Mouse (Mus musculus): ENCODE measurements at regions not wholly inside any gene's neighbourhood (a gene's known extent, or its start where the extent isn't known, plus 50 kb on each side); places are given as distances from the start of the nearest gene placed in this dataset.

- TF ChIP-seq POLR2A (IDR thresholded peaks at IDR 0.05; ENCODE audit: control insufficient read depth, low read depth, low read length), result no peak
- no peak for TF ChIP-seq CTCF (IDR thresholded peaks at IDR 0.05; ENCODE audit: control insufficient read depth, insufficient read depth, insufficient replicate concordance, low read depth, low read length)
- H3K36me3 ChIP-seq (ENCODE audit: control insufficient read depth, insufficient read depth, low read length), result no peaks in the 10 kb centered on the region
- H3K4me1 ChIP-seq (ENCODE audit: control insufficient read depth, insufficient read depth, low read length), result no peaks in the 10 kb centered on the region
- no peaks in the 10 kb centered on the region for H3K27me3 ChIP-seq (ENCODE audit: control insufficient read depth, insufficient read depth, low read length)
- H3K4me3 ChIP-seq (ENCODE audit: control insufficient read depth, low read depth, low read length), result no peak overlapping the region
- no peak overlapping the region for H3K27ac ChIP-seq (ENCODE audit: control insufficient read depth, insufficient read depth, low read depth, low read length)
Observed at GRCm38 (mm10) chr4:124542696-124543095, 67.9 kb downstream of the 3100002H09Rik start.

GRCm38 (mm10) chr4:124538471-124538870 lies 72.1 kb downstream of the 3100002H09Rik start:
- no peaks in the 10 kb centered on the region for H3K36me3 ChIP-seq (ENCODE audit: control insufficient read depth, insufficient read depth, low read length)
- H3K27me3 ChIP-seq (ENCODE audit: control insufficient read depth, insufficient read depth, low read length), result no peaks in the 10 kb centered on the region
- no peaks in the 10 kb centered on the region for H3K4me1 ChIP-seq (ENCODE audit: control insufficient read depth, insufficient read depth, low read length)
- H3K27ac ChIP-seq (ENCODE audit: control insufficient read depth, insufficient read depth, low read depth, low read length), result no peak overlapping the region
- TF ChIP-seq POLR2A (IDR thresholded peaks at IDR 0.05; ENCODE audit: control insufficient read depth, low read depth, low read length), result no peak
- TF ChIP-seq CTCF (IDR thresholded peaks at IDR 0.05; ENCODE audit: control insufficient read depth, insufficient read depth, insufficient replicate concordance, low read depth, low read length), result no peak
- H3K4me3 ChIP-seq (ENCODE audit: control insufficient read depth, low read depth, low read length), result no peak overlapping the region

GRCm38 (mm10) chr4:124537681-124538080 lies 72.9 kb downstream of the 3100002H09Rik start:
- no peaks in the 10 kb centered on the region for H3K27me3 ChIP-seq (ENCODE audit: control insufficient read depth, insufficient read depth, low read length)

GRCm38 (mm10) chr4:124533614-124534013 lies 77.0 kb downstream of the 3100002H09Rik start:
- no peak for TF ChIP-seq POLR2A (IDR thresholded peaks at IDR 0.05; ENCODE audit: control insufficient read depth, low read depth, low read length)
- no peak for TF ChIP-seq CTCF (IDR thresholded peaks at IDR 0.05; ENCODE audit: control insufficient read depth, insufficient read depth, insufficient replicate concordance, low read depth, low read length)
- Histone ChIP-seq H3K4me1 (ENCODE audit: control insufficient read depth, insufficient read depth, low read length) (no peaks in the 10 kb centered on the region), H3K27ac (ENCODE audit: control insufficient read depth, insufficient read depth, low read depth, low read length) (no peak overlapping the region), H3K27me3 (ENCODE audit: control insufficient read depth, insufficient read depth, low read length) (no peaks in the 10 kb centered on the region), H3K36me3 (ENCODE audit: control insufficient read depth, insufficient read depth, low read length) (no peaks in the 10 kb centered on the region), H3K4me3 (ENCODE audit: control insufficient read depth, low read depth, low read length) (no peak overlapping the region)

More at GRCm38 (mm10) chr4:124537681-124538080, 72.9 kb downstream of the 3100002H09Rik start:
- Histone ChIP-seq H3K4me3 (ENCODE audit: control insufficient read depth, low read depth, low read length) (no peak overlapping the region), H3K36me3 (ENCODE audit: control insufficient read depth, insufficient read depth, low read length) (no peaks in the 10 kb centered on the region), H3K27ac (ENCODE audit: control insufficient read depth, insufficient read depth, low read depth, low read length) (no peak overlapping the region), H3K4me1 (ENCODE audit: control insufficient read depth, insufficient read depth, low read length) (no peaks in the 10 kb centered on the region)
- TF ChIP-seq CTCF (IDR thresholded peaks at IDR 0.05; ENCODE audit: control insufficient read depth, insufficient read depth, insufficient replicate concordance, low read depth, low read length) (no peak), POLR2A (IDR thresholded peaks at IDR 0.05; ENCODE audit: control insufficient read depth, low read depth, low read length) (no peak)

GRCm38 (mm10) chr4:124530596-124530995 lies 80.0 kb downstream of the 3100002H09Rik start:
- no peaks in the 10 kb centered on the region for H3K36me3 ChIP-seq (ENCODE audit: control insufficient read depth, insufficient read depth, low read length)
- TF ChIP-seq CTCF (IDR thresholded peaks at IDR 0.05; ENCODE audit: control insufficient read depth, insufficient read depth, insufficient replicate concordance, low read depth, low read length) (no peak), POLR2A (IDR thresholded peaks at IDR 0.05; ENCODE audit: control insufficient read depth, low read depth, low read length) (no peak)
- no peak overlapping the region for H3K27ac ChIP-seq (ENCODE audit: control insufficient read depth, insufficient read depth, low read depth, low read length)
- no peak overlapping the region for H3K4me3 ChIP-seq (ENCODE audit: control insufficient read depth, low read depth, low read length)
- no peaks in the 10 kb centered on the region for H3K4me1 ChIP-seq (ENCODE audit: control insufficient read depth, insufficient read depth, low read length)
- no peaks in the 10 kb centered on the region for H3K27me3 ChIP-seq (ENCODE audit: control insufficient read depth, insufficient read depth, low read length)

- Histone ChIP-seq H3K4me1 (ENCODE audit: control insufficient read depth, insufficient read depth, low read length) (no peaks in the 10 kb centered on the region), H3K27ac (ENCODE audit: control insufficient read depth, insufficient read depth, low read depth, low read length) (no peak overlapping the region)
- TF ChIP-seq CTCF (IDR thresholded peaks at IDR 0.05; ENCODE audit: control insufficient read depth, insufficient read depth, insufficient replicate concordance, low read depth, low read length) (no peak), POLR2A (IDR thresholded peaks at IDR 0.05; ENCODE audit: control insufficient read depth, low read depth, low read length) (no peak)
Observed at GRCm38 (mm10) chr4:124526822-124527221, 83.8 kb downstream of the 3100002H09Rik start.

GRCm38 (mm10) chr4:124526362-124526761 lies 84.2 kb downstream of the 3100002H09Rik start:
- Histone ChIP-seq H3K4me3 (ENCODE audit: control insufficient read depth, low read depth, low read length) (no peak overlapping the region), H3K27ac (ENCODE audit: control insufficient read depth, insufficient read depth, low read depth, low read length) (no peak overlapping the region), H3K4me1 (ENCODE audit: control insufficient read depth, insufficient read depth, low read length) (no peaks in the 10 kb centered on the region), H3K27me3 (ENCODE audit: control insufficient read depth, insufficient read depth, low read length) (no peaks in the 10 kb centered on the region), H3K36me3 (ENCODE audit: control insufficient read depth, insufficient read depth, low read length) (no peaks in the 10 kb centered on the region)
- TF ChIP-seq POLR2A (IDR thresholded peaks at IDR 0.05; ENCODE audit: control insufficient read depth, low read depth, low read length), result no peak
- no peak for TF ChIP-seq CTCF (IDR thresholded peaks at IDR 0.05; ENCODE audit: control insufficient read depth, insufficient read depth, insufficient replicate concordance, low read depth, low read length)

More at GRCm38 (mm10) chr4:124526822-124527221, 83.8 kb downstream of the 3100002H09Rik start:
- Histone ChIP-seq H3K4me3 (ENCODE audit: control insufficient read depth, low read depth, low read length) (no peak overlapping the region), H3K27me3 (ENCODE audit: control insufficient read depth, insufficient read depth, low read length) (no peaks in the 10 kb centered on the region), H3K36me3 (ENCODE audit: control insufficient read depth, insufficient read depth, low read length) (no peaks in the 10 kb centered on the region)

GRCm38 (mm10) chr4:124520309-124520708 lies 90.3 kb downstream of the 3100002H09Rik start:
- H3K4me1 ChIP-seq (ENCODE audit: control insufficient read depth, insufficient read depth, low read length), result no peaks in the 10 kb centered on the region
- TF ChIP-seq CTCF (IDR thresholded peaks at IDR 0.05; ENCODE audit: control insufficient read depth, insufficient read depth, insufficient replicate concordance, low read depth, low read length), result no peak
- TF ChIP-seq POLR2A (IDR thresholded peaks at IDR 0.05; ENCODE audit: control insufficient read depth, low read depth, low read length), result no peak
- no peaks in the 10 kb centered on the region for H3K27me3 ChIP-seq (ENCODE audit: control insufficient read depth, insufficient read depth, low read length)
- no peak overlapping the region for H3K4me3 ChIP-seq (ENCODE audit: control insufficient read depth, low read depth, low read length)
- H3K36me3 ChIP-seq (ENCODE audit: control insufficient read depth, insufficient read depth, low read length), result no peaks in the 10 kb centered on the region
- H3K27ac ChIP-seq (ENCODE audit: control insufficient read depth, insufficient read depth, low read depth, low read length), result no peak overlapping the region

Data from testis, adult 2 months (tissue).